Mouse (Mus musculus): Measurements from ENCODE around the gene Tenm4.

DNA sequence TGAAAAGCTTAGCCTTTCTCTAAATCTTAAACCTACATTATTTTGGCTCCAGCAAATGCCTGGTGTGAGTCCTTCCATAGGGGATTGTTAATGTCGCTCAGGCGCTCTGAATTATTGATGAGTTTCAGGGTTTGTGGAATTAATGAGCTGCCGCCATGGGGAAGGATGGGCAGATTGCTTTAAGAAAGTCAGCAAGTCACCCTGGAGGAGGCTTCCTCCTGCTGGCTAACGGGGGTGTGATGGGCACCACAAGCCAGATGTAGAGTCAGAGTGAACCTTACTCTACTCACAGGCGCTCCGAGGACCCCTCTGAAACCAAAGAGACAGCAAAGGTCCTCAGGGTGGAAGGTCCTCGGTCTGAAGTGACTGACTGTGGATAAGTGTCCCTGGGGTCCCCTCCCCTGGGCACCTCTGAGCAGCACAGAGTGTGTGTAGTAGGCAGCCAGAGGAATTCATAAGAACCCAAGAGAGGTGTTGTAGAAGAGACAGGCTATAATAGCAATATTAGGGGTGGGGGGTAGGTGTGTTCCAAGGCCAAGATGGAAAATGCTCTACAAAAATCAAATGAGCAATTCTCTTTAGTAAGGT is 637.1 kb downstream of the Tenm4 start:
- TF ChIP-seq GATA1 (IDR thresholded peaks at IDR 0.05; ENCODE audit: low read depth, low read length) (no peak), ZC3H11A (IDR thresholded peaks at IDR 0.05; ENCODE audit: low read depth, low read length) (no peak), USF1 (IDR thresholded peaks at IDR 0.05; ENCODE audit: low read depth, low read length) (no peak), POLR2A (IDR thresholded peaks at IDR 0.05; ENCODE audit: control insufficient read depth in 1 of 2, insufficient read depth in 1 of 2, low read depth in 1 of 2, low read length in 2 of 2, poor library complexity in 1 of 2) (no peak), E2F4 (IDR thresholded peaks at IDR 0.05; ENCODE audit: borderline replicate concordance, low read depth, low read length) (no peak), ZKSCAN1 (IDR thresholded peaks at IDR 0.05; ENCODE audit: low read depth, low read length) (no peak), TBP (IDR thresholded peaks at IDR 0.05; ENCODE audit: low read depth, low read length) (no peak), ZMIZ1 (IDR thresholded peaks at IDR 0.05; ENCODE audit: low read depth, low read length) (no peak), CTCF (IDR thresholded peaks at IDR 0.05 in 2 of 3, conservative IDR thresholded peaks at IDR 0.05 in 1 of 3; ENCODE audit: control insufficient read depth in 1 of 3, insufficient read depth in 1 of 3, low read depth in 2 of 3, low read length in 3 of 3, poor library complexity in 1 of 3, severe bottlenecking in 1 of 3) (no peak), MAFK (IDR thresholded peaks at IDR 0.05; ENCODE audit: borderline replicate concordance, low read depth, low read length) (no peak)
